Mouse (Mus musculus): ENCODE data around the gene Zpbp. TPM values are rescaled to one million over a fixed set of nuclear protein-coding genes. Genes with fewer than 3 reads are reported as not detected.
A peak's percentile ranks its signal among the peaks of the same experiment; 100 is the strongest.

The Zpbp gene
- polyA plus RNA-seq (2015; fragmentation: Nextera tagmentation; extraction: Ambion mirVana): 0.49 and 0.51 TPM in 2 replicates

GRCm38 (mm10) chr11:11461635-11462560 lies at the start of gene Zpbp, which contains the start of gene Spata48:
Gene Zpbp (minus strand): TSS chr11:11462408.
Gene Spata48 (plus strand): TSS chr11:11462094.
- WGBS: 4% methylated on average over 66 of the region's 66 CpGs
- H3K4me2 ChIP-seq (replicated peaks): peak within 1 kb of the TSS; percentile 75
- H3K36me3 ChIP-seq: no peaks in the 10 kb centered on the region
- H3K27ac ChIP-seq (replicated peaks): peak within 1 kb of the TSS; percentile 51
- H3K9ac ChIP-seq (replicated peaks): peak within 1 kb of the TSS; percentile 54
- H3K9me3 ChIP-seq: no peaks in the 10 kb centered on the region
- peaks cover 6% of the 10 kb centered on the region; the same call in 1 of the 2 replicates for H3K4me1 ChIP-seq
- peak; percentile 96 for ATAC-seq (replicated peaks)
- peak within 1 kb of the TSS; percentile 56 for H3K4me3 ChIP-seq
- peaks cover 7% of the 10 kb centered on the region; the same call in 1 of the 2 replicates for H3K27me3 ChIP-seq

DNA sequence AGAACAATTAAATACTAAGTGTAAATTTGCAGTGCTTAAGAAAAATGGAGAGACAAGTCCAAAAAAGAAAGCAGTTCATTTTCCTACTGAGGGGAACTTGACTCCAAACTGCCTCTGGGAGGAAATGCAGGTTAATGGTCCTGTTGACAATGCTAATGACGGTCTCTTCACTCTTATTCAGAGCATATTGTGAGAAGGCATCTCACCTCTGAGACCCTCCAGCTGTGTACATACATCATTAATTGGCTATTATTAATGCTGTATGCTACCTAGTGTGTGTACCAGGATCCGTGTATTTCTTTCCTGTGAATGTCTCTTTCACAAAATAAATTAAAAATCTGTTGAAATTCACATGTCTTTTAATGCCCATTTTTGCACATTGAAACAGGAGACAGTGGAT lies 47.2 kb upstream of the Zpbp start:
- Histone ChIP-seq H3K27ac (replicated peaks) (no peak overlapping the region), H3K9ac (replicated peaks) (no peak overlapping the region), H3K4me3 (no peak overlapping the region), H3K27me3 (no peaks in the 10 kb centered on the region), H3K9me3 (no peaks in the 10 kb centered on the region), H3K4me1 (no peaks in the 10 kb centered on the region), H3K4me2 (replicated peaks) (no peak overlapping the region), H3K36me3 (no peaks in the 10 kb centered on the region)
- ATAC-seq (replicated peaks): no peak
- 69% methylated on average over 2 of the region's 2 CpGs for WGBS

GRCm38 (mm10) chr11:11506187-11506586 lies 44.0 kb upstream of the Zpbp start:
- H3K9ac ChIP-seq (replicated peaks): no peak overlapping the region
- no peak overlapping the region for H3K27ac ChIP-seq (replicated peaks)
- no peaks in the 10 kb centered on the region for H3K9me3 ChIP-seq
- 85% methylated on average over 2 of the region's 2 CpGs for whole genome bisulfite sequencing
- no peaks in the 10 kb centered on the region for H3K36me3 ChIP-seq
- no peaks in the 10 kb centered on the region for H3K27me3 ChIP-seq
- H3K4me2 ChIP-seq (replicated peaks): no peak overlapping the region
- no peak overlapping the region for H3K4me3 ChIP-seq
- H3K4me1 ChIP-seq: no peaks in the 10 kb centered on the region
- ATAC-seq (replicated peaks): no peak

GRCm38 (mm10) chr11:11499944-11500343 lies 37.7 kb upstream of the Zpbp start:
- H3K27ac ChIP-seq (replicated peaks): no peak overlapping the region
- H3K4me2 ChIP-seq (replicated peaks): no peak overlapping the region
- no peaks in the 10 kb centered on the region for H3K4me1 ChIP-seq
- 23% methylated on average over 10 of the region's 10 CpGs for WGBS
- H3K27me3 ChIP-seq: no peaks in the 10 kb centered on the region
- ATAC-seq (replicated peaks): no peak
- H3K9ac ChIP-seq (replicated peaks): no peak overlapping the region
- H3K4me3 ChIP-seq: no peak overlapping the region
- H3K9me3 ChIP-seq: no peaks in the 10 kb centered on the region
- H3K36me3 ChIP-seq: no peaks in the 10 kb centered on the region

DNA sequence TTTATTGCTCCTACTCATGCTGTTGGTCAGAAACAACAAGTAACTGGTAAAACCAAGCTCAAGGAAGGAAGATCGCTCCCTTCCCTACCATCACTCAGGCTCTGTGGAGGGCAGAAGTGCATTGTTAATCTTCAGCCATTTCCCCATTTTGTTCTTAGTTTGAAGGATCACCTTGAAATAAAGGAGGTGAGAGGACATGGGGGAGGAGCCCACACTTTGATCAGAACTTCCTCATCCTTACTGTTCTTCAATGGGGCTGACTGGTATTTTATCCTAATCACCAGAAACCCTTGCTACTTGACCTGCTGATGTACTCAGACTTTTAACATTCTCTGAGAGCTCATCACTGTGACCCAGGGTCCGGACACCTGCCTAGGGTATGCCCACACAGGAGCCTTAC lies 33.5 kb upstream of the Zpbp start:
- H3K4me3 ChIP-seq: no peak overlapping the region
- no peak for ATAC-seq (replicated peaks)
- 91% methylated on average over 2 of the region's 2 CpGs for WGBS
- no peaks in the 10 kb centered on the region for H3K4me1 ChIP-seq
- H3K9ac ChIP-seq (replicated peaks): no peak overlapping the region
- H3K27me3 ChIP-seq: no peaks in the 10 kb centered on the region
- no peaks in the 10 kb centered on the region for H3K36me3 ChIP-seq
- H3K9me3 ChIP-seq: no peaks in the 10 kb centered on the region
- no peak overlapping the region for H3K27ac ChIP-seq (replicated peaks)
- no peak overlapping the region for H3K4me2 ChIP-seq (replicated peaks)

GRCm38 (mm10) chr11:11492044-11492443 lies 29.8 kb upstream of the Zpbp start:
- H3K27ac ChIP-seq (replicated peaks): no peak overlapping the region
- no peak overlapping the region for H3K4me2 ChIP-seq (replicated peaks)
- no peak for ATAC-seq (replicated peaks)
- 67% methylated on average over 5 of the region's 5 CpGs for WGBS
- H3K9me3 ChIP-seq: no peaks in the 10 kb centered on the region
- H3K4me1 ChIP-seq: no peaks in the 10 kb centered on the region
- no peak overlapping the region for H3K9ac ChIP-seq (replicated peaks)
- no peak overlapping the region for H3K4me3 ChIP-seq
- no peaks in the 10 kb centered on the region for H3K36me3 ChIP-seq
- no peaks in the 10 kb centered on the region for H3K27me3 ChIP-seq

- no peak for ATAC-seq (replicated peaks)
- no peaks in the 10 kb centered on the region for H3K27me3 ChIP-seq
- H3K4me2 ChIP-seq (replicated peaks): no peak overlapping the region
- no peak overlapping the region for H3K9ac ChIP-seq (replicated peaks)
- 62% methylated on average over 8 of the region's 8 CpGs for WGBS
- no peaks in the 10 kb centered on the region for H3K9me3 ChIP-seq
- no peaks in the 10 kb centered on the region for H3K4me1 ChIP-seq
- H3K4me3 ChIP-seq: no peak overlapping the region
- H3K36me3 ChIP-seq: no peaks in the 10 kb centered on the region
- no peak overlapping the region for H3K27ac ChIP-seq (replicated peaks)
These were observed 22.2 kb upstream of the Zpbp start for GRCm38 (mm10) chr11:11484378-11484777.

DNA sequence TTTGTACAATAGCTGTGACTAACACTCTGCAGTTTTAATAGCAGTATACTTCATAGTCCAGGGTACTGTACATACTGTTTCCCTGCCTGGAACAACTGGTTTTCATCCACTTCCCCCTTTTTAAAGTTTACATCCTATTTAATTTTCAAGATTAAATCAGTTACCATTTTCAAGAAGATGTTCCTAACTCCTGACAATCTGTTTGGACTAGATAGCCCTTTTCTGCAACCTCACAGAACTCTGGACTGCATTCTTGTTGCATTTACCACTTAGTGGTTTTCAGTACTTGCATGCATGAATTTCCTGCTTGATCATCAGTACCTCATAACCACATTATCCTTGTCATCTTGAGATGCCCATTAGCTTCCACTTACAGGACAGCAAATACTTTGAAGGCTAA lies 6.7 kb upstream of the Zpbp start:
- no peak for ATAC-seq (replicated peaks)
- Histone ChIP-seq H3K9me3 (no peaks in the 10 kb centered on the region), H3K4me3 (no peak overlapping the region), H3K4me2 (replicated peaks) (no peak overlapping the region), H3K9ac (replicated peaks) (no peak overlapping the region), H3K36me3 (no peaks in the 10 kb centered on the region), H3K4me1 (no peaks in the 10 kb centered on the region), H3K27me3 (peaks cover 4% of the 10 kb centered on the region; the same call in 1 of the 2 replicates), H3K27ac (replicated peaks) (no peak overlapping the region)

DNA sequence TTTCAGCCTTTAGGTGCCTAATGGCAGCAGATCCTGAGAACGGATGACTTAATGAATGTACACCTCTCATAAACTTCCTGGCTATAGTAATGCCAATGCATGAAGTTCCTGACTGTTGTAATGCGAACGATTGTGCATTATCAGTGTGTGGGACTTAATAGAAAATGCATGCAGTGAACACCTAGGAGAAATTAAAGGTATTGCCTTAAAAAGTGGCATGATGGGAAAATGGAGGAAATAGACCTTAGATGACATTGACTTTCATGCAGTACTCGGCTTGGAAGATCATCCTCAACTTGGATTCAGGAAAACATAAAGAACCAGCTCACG lies 318 bp upstream of the Zpbp start:
- H3K27ac ChIP-seq (replicated peaks): no peak overlapping the region
- H3K4me2 ChIP-seq (replicated peaks): peak overlapping the region; percentile 75
- WGBS: 83% methylated on average over 5 of the region's 5 CpGs

GRCm38 (mm10) chr11:11455037-11455436 lies 7.2 kb downstream of the Zpbp start:
- Histone ChIP-seq H3K4me3 (no peak overlapping the region), H3K27ac (replicated peaks) (no peak overlapping the region), H3K27me3 (0 out of 2 replicates have a peak, but pooled peaks cover 2% of the 10 kb centered on the region), H3K36me3 (no peaks in the 10 kb centered on the region), H3K9me3 (no peaks in the 10 kb centered on the region), H3K4me1 (no peaks in the 10 kb centered on the region), H3K9ac (replicated peaks) (no peak overlapping the region), H3K4me2 (replicated peaks) (no peak overlapping the region)
- ATAC-seq (replicated peaks): 0 out of 2 replicates have a peak, but pooled peaks have one; percentile 23
- 27% methylated on average over 2 of the region's 2 CpGs for WGBS

More for the DNA sequence above, 318 bp upstream of the Zpbp start:
- Histone ChIP-seq H3K36me3 (no peaks in the 10 kb centered on the region), H3K9ac (replicated peaks) (peak overlapping the region; percentile 54; the same call in 1 of the 2 replicates), H3K27me3 (peaks cover 7% of the 10 kb centered on the region; the same call in 1 of the 2 replicates), H3K4me1 (peaks cover 6% of the 10 kb centered on the region; the same call in 1 of the 2 replicates), H3K9me3 (no peaks in the 10 kb centered on the region), H3K4me3 (peak overlapping the region; percentile 56)
- ATAC-seq (replicated peaks): no peak

- no peaks in the 10 kb centered on the region for H3K4me1 ChIP-seq
- H3K9ac ChIP-seq (replicated peaks): no peak overlapping the region
- no peaks in the 10 kb centered on the region for H3K36me3 ChIP-seq
- H3K9me3 ChIP-seq: no peaks in the 10 kb centered on the region
- no peak for ATAC-seq (replicated peaks)
- 85% methylated on average over 2 of the region's 2 CpGs for WGBS
- H3K4me3 ChIP-seq: no peak overlapping the region
- H3K4me2 ChIP-seq (replicated peaks): no peak overlapping the region
- H3K27ac ChIP-seq (replicated peaks): no peak overlapping the region
- H3K27me3 ChIP-seq: no peaks in the 10 kb centered on the region
These were observed 44.9 kb downstream of the Zpbp start for GRCm38 (mm10) chr11:11417356-11417755.

GRCm38 (mm10) chr11:11414188-11414587 lies 48.0 kb downstream of the Zpbp start:
- Histone ChIP-seq H3K4me3 (no peak overlapping the region), H3K4me2 (replicated peaks) (no peak overlapping the region), H3K9ac (replicated peaks) (no peak overlapping the region), H3K27ac (replicated peaks) (no peak overlapping the region), H3K4me1 (no peaks in the 10 kb centered on the region), H3K27me3 (no peaks in the 10 kb centered on the region), H3K9me3 (no peaks in the 10 kb centered on the region), H3K36me3 (no peaks in the 10 kb centered on the region)
- 95% methylated on average over 5 of the region's 5 CpGs for WGBS
- no peak for ATAC-seq (replicated peaks)
